Mouse (Mus musculus) right cerebral cortex, postnatal 4 days (tissue): Measurements from ENCODE around the gene Nutf2.
"Not testable (repeated sequence)": the region's sequence is repeated elsewhere in the genome, so short reads cannot be mapped to it uniquely, and the experiment has no call there.

ENCODE experiments used
- DNase-seq: peaks from one replicate; pipeline ENCODE4 v3.0.0-alpha.2; 2022

The Nutf2 gene

DNA sequence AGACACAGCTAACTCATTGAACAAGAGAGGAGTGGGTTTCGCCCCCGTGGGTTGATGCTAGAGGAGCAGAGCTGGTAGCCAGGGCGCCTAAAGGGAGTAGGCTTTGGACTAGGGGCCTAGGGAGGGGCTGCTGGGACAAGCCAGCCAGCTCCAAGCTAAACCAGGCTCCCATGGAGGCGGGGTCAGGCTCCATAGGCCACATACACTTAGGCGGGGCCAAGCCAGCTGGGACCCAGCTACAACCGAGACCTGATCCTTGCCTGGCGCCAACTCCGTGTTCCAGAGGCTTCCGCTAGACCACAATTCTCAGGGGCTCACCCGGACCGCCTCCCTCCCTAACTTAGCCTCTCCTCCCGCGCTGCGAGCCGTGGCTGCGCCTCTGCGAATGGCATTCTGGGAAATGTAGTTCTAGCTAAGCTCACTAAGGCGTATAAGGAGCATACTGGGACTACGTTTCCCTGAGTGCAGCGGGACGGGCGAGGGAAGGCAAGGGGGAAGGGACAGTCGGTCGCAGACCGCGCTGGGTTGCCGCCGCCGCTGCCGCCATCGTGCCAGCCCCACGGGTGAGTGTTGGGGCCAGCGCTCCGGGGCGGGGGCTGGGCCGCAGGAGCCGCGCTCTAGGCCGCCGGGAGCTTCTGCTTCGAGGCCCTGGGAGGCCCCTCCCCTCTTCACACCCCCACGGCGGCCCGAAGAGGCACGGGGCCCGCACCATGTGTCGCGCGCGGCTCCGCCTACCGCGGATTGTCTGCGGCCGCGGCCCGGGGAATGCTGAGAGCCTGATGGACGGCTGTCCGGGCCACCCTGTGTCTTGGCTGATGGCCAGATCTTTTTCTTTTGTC lies at the start of gene Nutf2:
TSS of gene Nutf2 (plus strand) at position 438 of the 839 bp plus-strand sequence.
- DNase-seq, result peak; percentile 83

DNA sequence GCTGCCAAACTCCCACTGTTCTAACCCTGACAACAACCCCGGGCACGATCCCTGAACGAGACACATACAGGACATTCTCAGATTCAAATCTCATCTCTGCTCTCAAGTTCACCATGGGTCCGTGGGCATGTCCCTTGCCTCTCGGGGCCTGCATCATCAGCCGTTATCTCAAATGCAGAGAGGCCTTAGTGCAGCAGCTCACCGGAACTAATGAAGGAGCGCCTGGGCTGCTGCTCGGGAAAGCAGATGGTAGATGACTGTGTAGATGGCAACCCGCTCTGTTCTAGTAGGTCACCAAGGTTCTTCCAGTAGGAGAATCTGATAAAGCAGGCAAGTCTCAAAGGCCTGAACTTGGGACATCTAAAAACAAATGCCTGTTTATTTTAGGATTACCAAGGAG lies 49.3 kb upstream of the Nutf2 start:
- DNase-seq, result no peak

- no peak for DNase-seq
These were observed 48.8 kb upstream of the Nutf2 start for GRCm38 (mm10) chr8:105811543-105811942.

GRCm38 (mm10) chr8:105812511-105812910 lies 47.9 kb upstream of the Nutf2 start:
- DNase-seq, result no peak

- no peak for DNase-seq
These were observed 47.1 kb upstream of the Nutf2 start for GRCm38 (mm10) chr8:105813241-105813640.

GRCm38 (mm10) chr8:105819659-105820058 lies 40.7 kb upstream of the Nutf2 start:
- no peak for DNase-seq

DNA sequence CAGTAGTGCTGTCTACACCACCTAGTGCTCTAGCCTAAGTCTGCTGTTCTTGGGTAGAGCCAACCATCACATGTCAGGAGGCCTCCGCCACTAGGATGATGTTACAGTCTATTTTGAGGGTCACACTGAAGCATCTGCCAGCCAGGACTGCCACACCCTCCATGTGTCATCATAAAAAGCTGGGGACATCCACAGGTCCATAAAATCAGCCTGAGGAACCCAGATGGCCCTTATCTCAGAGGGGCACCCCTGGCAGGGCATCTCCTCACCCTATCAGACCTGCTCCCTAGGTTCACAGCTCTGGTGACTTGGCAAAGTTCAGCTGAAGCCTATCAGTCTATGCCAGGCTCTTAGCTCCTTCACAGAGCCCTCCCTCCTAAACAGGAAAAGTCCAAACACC lies 39.5 kb upstream of the Nutf2 start:
- no peak for DNase-seq

- no peak for DNase-seq
These were observed 34.9 kb upstream of the Nutf2 start for GRCm38 (mm10) chr8:105825506-105825905.

DNA sequence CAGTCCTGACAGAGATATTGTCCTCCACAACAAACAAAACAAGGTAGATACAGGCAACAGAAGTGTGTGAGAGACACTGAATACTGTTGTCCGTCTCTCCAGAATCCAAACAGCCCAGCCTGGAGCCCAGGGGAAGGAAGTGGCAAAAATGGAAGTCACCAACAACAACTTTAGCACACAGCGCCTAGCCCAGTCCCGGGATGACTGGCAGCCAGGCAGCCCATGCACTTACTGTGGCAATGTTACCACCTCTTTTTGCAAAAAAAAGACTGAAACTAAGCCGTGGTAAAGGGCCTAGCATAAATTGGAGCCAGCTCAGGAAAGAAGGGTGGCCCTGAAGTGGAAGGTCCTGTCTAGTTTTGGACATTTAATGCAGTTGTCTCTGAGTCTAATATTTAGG lies 34.0 kb upstream of the Nutf2 start:
- no peak for DNase-seq

- peak; percentile 91 for DNase-seq
These were observed 33.2 kb upstream of the Nutf2 start, which contains the start of the genes Ranbp10 and Tsnaxip1 for GRCm38 (mm10) chr8:105826861-105827848. Gene Ranbp10, minus strand, starts transcription at chr8:105827350. Gene Tsnaxip1, plus strand, starts transcription at chr8:105827731.

GRCm38 (mm10) chr8:105833740-105834139 lies 26.6 kb upstream of the Nutf2 start:
- DNase-seq, result not testable (repeated sequence)

DNA sequence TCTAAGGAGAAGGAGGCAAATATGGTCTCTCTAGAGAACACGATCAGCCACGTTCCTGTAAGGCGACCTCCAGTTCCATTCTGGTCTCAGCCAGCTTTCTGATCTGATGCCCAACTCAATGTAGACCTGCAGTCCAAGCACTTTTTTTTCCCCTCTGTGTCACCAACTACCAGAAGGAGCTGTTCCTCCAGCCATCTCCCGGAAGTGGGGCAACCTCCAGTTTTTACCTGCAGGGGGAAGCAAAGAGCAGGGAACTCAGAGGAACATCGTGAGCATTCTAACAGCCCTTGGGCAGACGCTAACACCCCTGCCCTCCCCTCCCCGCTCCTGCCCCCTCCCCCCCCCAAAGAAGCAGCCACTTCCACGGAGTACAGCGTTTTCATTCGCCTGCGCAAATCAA lies 25.1 kb upstream of the Nutf2 start:
- peak; percentile 34 for DNase-seq

GRCm38 (mm10) chr8:105836991-105837390 lies 23.4 kb upstream of the Nutf2 start:
- DNase-seq, result no peak

- no peak for DNase-seq
These were observed 21.2 kb upstream of the Nutf2 start for GRCm38 (mm10) chr8:105839209-105839608.

DNA sequence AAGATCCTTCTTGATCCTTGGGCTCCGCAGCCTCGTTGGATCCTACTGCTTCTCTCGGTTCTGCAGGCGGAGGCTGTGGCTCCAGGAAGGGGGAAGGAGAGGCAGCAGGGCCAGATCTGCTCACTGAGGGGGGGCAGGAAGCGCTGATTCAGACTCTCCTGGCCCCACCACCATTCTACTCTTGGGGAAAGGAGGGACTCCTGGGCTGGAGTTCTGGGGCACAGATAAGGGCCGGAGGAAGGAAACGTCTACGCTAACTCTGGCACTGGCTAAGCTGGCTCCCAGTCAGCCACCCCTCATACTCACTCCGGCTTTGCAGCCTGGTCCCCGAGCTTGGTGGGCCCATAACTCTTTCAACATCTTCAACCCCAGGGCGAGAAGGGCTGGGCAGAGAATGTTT lies 13.7 kb upstream of the Nutf2 start:
- DNase-seq, result no peak

GRCm38 (mm10) chr8:105850014-105850413 lies 10.4 kb upstream of the Nutf2 start:
- DNase-seq, result no peak

DNA sequence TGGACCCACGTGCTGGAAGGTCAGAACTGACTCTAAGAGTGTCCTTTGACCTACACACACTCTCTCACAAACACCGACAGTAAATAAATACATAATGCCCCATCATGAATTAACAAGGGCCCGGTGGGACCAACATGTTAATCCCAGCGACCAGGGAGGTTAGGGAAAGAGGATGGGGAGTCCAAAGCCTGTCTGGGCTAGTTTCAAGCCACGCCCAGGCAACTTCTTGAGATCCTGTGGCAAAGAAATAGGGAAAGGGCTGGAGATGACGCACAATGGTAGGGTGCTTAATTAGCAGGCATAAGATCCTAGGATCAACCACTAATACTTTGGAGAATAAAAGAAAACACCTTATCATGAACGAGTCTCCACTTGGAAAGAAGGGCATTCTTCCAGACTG lies 9.8 kb upstream of the Nutf2 start:
- no peak for DNase-seq

- peak; percentile 86 for DNase-seq
These were observed 8.7 kb upstream of the Nutf2 start for GRCm38 (mm10) chr8:105851651-105852143.

DNA sequence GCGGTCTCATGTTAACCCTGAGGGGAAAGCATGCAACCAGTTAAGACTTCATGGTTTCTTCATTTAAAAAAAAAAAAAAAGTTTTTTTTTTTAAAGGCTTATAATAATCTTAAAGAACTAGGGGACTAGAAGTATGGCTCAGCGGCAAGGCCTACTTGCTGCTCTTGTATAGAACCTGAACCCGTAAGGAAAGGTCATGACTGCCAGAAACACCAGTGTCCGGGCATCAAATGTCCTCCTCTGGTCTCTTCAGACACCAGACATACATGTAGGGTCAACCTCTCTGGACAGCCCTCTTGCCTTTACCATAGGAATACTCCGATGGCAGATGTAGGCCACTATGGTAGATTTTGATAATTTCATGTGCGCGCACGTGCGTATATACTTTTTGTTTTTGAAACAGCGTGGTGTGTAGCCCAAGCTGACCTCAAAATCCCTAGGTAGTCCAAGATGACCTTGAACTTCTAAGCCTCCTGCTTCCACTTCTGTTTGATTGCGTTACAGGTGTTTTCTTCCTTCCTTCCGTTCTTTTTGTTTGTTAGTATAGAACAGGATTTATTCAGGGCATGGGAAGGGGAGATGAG lies 8.1 kb upstream of the Nutf2 start:
- DNase-seq, result no peak

DNA sequence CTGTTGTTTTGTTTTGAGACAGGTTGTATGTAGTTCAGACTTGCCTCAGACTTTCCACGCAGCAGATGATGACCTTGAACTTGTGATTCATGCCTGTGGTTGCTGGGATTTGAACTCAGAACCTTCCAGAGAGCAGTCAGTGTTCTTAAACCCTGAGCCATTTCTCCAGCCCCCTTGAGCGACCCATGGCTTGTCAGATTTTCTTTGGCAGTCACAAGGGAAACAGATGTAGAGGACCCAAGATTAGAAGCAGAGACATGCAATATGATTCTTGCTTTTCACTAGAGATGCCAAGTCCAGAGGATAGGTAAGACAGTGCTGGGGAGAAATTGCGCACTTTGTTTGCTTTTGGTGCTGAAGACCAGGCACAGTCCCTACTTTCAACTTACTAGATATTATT lies 7.2 kb upstream of the Nutf2 start, which contains the start of gene Cenpt:
TSS of gene Cenpt (minus strand) at position 101 of the 400 bp plus-strand sequence.
- DNase-seq, result no peak

- peak; percentile 9 for DNase-seq
These were observed 6.1 kb upstream of the Nutf2 start for GRCm38 (mm10) chr8:105854303-105854702.

DNA sequence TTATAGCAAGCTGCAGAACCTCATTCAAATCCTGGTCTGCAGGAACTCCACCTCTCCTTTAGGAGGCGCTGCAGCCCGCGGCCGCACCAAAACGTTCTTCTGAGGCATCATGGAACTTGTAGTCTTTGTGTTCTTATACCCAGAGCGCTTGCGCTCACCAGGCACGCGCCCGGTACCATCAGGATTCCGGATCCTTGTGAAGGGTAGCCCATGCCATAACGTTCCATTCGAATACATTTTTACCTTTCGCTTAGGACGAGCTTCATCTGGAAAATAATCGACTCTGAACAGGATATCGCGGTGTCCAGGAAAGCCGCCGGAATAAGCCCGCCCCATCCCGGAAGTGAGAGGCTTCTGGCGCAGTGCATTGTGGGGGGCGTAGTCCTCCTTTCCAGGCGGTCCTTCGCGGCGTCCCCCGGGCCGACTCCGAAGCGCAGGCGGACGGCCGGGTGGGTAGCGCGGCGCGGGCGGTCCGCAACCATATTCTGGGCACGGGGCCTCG lies 5.6 kb upstream of the Nutf2 start, which contains the start of gene Thap11:
TSS of gene Thap11 (plus strand) at position 418 of the 502 bp plus-strand sequence.
- peak; percentile 89 for DNase-seq
